Mouse (Mus musculus): ENCODE measurements around the gene Eps8l2.

DNA sequence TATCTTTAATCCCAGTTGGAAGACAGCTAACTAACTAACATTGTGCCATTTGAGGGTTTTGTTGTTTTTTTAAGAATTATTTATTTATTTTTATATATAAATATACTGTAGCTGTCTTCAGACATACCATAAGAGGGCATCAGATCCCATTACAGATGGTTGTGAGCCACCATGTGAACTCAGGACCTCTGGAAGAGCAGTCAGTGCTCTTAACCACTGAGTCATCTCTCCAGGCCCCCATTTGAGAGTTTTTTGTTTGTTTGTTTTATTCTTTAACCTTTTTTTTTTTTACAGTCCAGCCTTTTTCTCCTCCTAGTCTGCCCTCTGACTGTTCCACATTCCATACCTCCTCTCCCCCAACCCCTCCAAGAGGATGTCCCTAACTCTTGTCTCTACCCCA lies 8.0 kb upstream of the Eps8l2 start:
- TF ChIP-seq CTCF (IDR thresholded peaks at IDR 0.05; ENCODE audit: borderline replicate concordance, extremely low read depth, insufficient read depth, insufficient read length) (no peak), POLR2A (IDR thresholded peaks at IDR 0.05; ENCODE audit: borderline replicate concordance, extremely low read depth, insufficient read depth, insufficient read length, poor library complexity, severe bottlenecking) (no peak)

All from brain, embryonic 14.5 days (tissue).